10 mouse cellular contexts compared by ENCODE assay signal in genomic region chr10:93592456-93592855, GRCm38 (mm10). TPM values are rescaled to one million over a fixed set of nuclear protein-coding genes. Genes with fewer than 3 reads are reported as not detected.
DNase-seq lines count a peak whose midpoint lies in the region; ATAC-seq and TF ChIP-seq lines count a peak whose summit lies in the region.
"Had no signal": no experiment of that assay in that cellular context is flagged by ENCODE, and none has a peak within 500 bp of the region (broad histone marks: within the 10 kb centered on the region; RNA-seq: fewer than 3 reads in every experiment).

No protein-coding gene starts in this region.

- ATAC-seq in forebrain, embryonic 16.5 days = no peak

- no peak overlapping the region for H3K4me3 ChIP-seq in left cerebral cortex, adult 2 months
- H3K4me3 ChIP-seq in ES-Bruce4 (ENCODE audit: low read depth, low read length) = no peak overlapping the region
- no peak overlapping the region for H3K4me3 ChIP-seq in forebrain, embryonic 16.5 days (replicated peaks; ENCODE audit: low read length)
- H3K4me3 ChIP-seq: heart, embryonic 15.5 days; lung, embryonic 15.5 days had no signal

- no peaks in the 10 kb centered on the region for H3K4me1 ChIP-seq in ES-Bruce4 (ENCODE audit: control insufficient read depth, insufficient read depth, low read length)
- peaks cover 22% of the 10 kb centered on the region for H3K4me1 ChIP-seq in forebrain, embryonic 16.5 days (replicated peaks; ENCODE audit: control insufficient read depth, insufficient read depth, low read length)

- intact Hi-C loops in left cerebral cortex, adult 2 months (cut with DNase I) = loop anchor here (10.0 kb wide), 1 partner anchor 522 kb away; no protein-coding TSS in a partner anchor

- no peaks in the 10 kb centered on the region for H3K9me3 ChIP-seq in ES-Bruce4 (replicated peaks; ENCODE audit: control insufficient read depth, insufficient read depth, low read length, poor library complexity, severe bottlenecking)
- H3K9me3 ChIP-seq in forebrain, embryonic 16.5 days (ENCODE audit: control insufficient read depth, low read length) = no peaks in the 10 kb centered on the region
- H3K9me3 ChIP-seq: heart, embryonic 15.5 days; lung, embryonic 15.5 days had no signal

- H3K27me3 ChIP-seq in ES-Bruce4 (ENCODE audit: control insufficient read depth, insufficient read depth, low read length, poor library complexity, severe bottlenecking) = no peaks in the 10 kb centered on the region
- H3K27me3 ChIP-seq in forebrain, embryonic 16.5 days (replicated peaks; ENCODE audit: control insufficient read depth, insufficient read depth, low read length) = 0 out of 2 replicates have a peak, but pooled peaks cover 2% of the 10 kb centered on the region
- H3K27me3 ChIP-seq: lung, embryonic 15.5 days had no signal

- no peak overlapping the region for H3K27ac ChIP-seq in left cerebral cortex, adult 2 months
- no peak overlapping the region for H3K27ac ChIP-seq in ES-Bruce4 (ENCODE audit: insufficient read depth, low read length)
- H3K27ac ChIP-seq in forebrain, embryonic 16.5 days (ENCODE audit: low read length) = no peak overlapping the region
- H3K27ac ChIP-seq: heart, embryonic 15.5 days; lung, embryonic 15.5 days had no signal

- TF ChIP-seq POLR2A in ES-Bruce4 (IDR thresholded peaks at IDR 0.05; ENCODE audit: insufficient read depth, low read length) = no peak

- TF ChIP-seq EP300 in ES-Bruce4 (IDR thresholded peaks at IDR 0.05; ENCODE audit: insufficient read depth, low read depth, low read length) = no peak

- no peak overlapping the region for H3K9ac ChIP-seq in ES-Bruce4 (ENCODE audit: low read depth, poor library complexity, severe bottlenecking)
- H3K9ac ChIP-seq in forebrain, embryonic 16.5 days (replicated peaks; ENCODE audit: low read depth, low read length) = no peak overlapping the region
- H3K9ac ChIP-seq: heart, embryonic 15.5 days; lung, embryonic 15.5 days had no signal

- H3K4me2 ChIP-seq in forebrain, embryonic 16.5 days (ENCODE audit: low read length) = no peak overlapping the region
- H3K4me2 ChIP-seq: heart, embryonic 15.5 days; lung, embryonic 15.5 days had no signal

- peaks cover 5% of the 10 kb centered on the region for H3K36me3 ChIP-seq in ES-Bruce4 (ENCODE audit: control insufficient read depth, insufficient read depth, low read length, poor library complexity, severe bottlenecking)
- no peaks in the 10 kb centered on the region for H3K36me3 ChIP-seq in forebrain, embryonic 16.5 days (ENCODE audit: control insufficient read depth, insufficient read depth)

- peak; percentile 19 for TF ChIP-seq CTCF in left cerebral cortex, adult 2 months (IDR thresholded peaks at IDR 0.05)
- TF ChIP-seq CTCF in ES-Bruce4 (IDR thresholded peaks at IDR 0.05; ENCODE audit: low read depth, low read length) = peak; percentile 61

- WGBS in forebrain, embryonic 16.5 days = 59% methylated on average over 12 of the region's 12 CpGs

- DNase-seq in left cerebral cortex, adult 2 months (ENCODE audit: extremely low spot score in 1 of 2, low spot score in 2 of 2) = no peak
- no peak for DNase-seq in left cerebral cortex, adult 18-20 months (ENCODE audit: low spot score in 2 of 2)
- peak; percentile 31 for DNase-seq in adrenal gland, postnatal 10 days
- peak; percentile 21 for DNase-seq in lung, postnatal 14 days
- no peak for DNase-seq in c-Kit-positive CD71-positive TER-119-positive erythroid progenitor cells, embryonic 14.5 days (ENCODE audit: low spot score)
- no peak for DNase-seq in spleen, postnatal 36 days (ENCODE audit: low spot score in 2 of 2)

RNA-seq across cellular contexts. Expression of gene Snrpf, which starts 3.0 kb away (rescaled TPM):
- total RNA-seq in left cerebral cortex, adult 2 months (2021) = 10 to 100 TPM; 10.7 to 12.9 TPM
- total RNA-seq in left cerebral cortex, adult 18-20 months (2021) = 10 to 100 TPM in 1 of 2 experiments, 1 to 10 TPM in 1; 7.7 to 13.1 TPM
- 67.6 and 73.2 TPM in 2 replicates for polyA plus RNA-seq in ES-Bruce4 (2011; ENCODE audit: insufficient read depth, insufficient read length, low read depth, missing spikeins)
- 10 to 100 TPM; 19.0 to 21.0 TPM for total RNA-seq in adrenal gland, postnatal 10 days (2021)
- polyA plus RNA-seq in forebrain, embryonic 16.5 days (2015; fragmentation: Nextera tagmentation; extraction: Ambion mirVana) = 75.7 and 77.8 TPM in 2 replicates

RNA-seq across cellular contexts. Expression of gene Ntn4, which starts 48.0 kb away (rescaled TPM):
- 10 to 100 TPM in 1 of 2 experiments, 1 to 10 TPM in 1; 9.1 to 11.5 TPM for total RNA-seq in left cerebral cortex, adult 2 months (2021)
- 10 to 100 TPM in 1 of 2 experiments, 1 to 10 TPM in 1; 8.9 to 10.6 TPM for total RNA-seq in left cerebral cortex, adult 18-20 months (2021)
- 2.2 TPM in 2 replicates for polyA plus RNA-seq in ES-Bruce4 (2011; ENCODE audit: insufficient read depth, insufficient read length, low read depth, missing spikeins)
- total RNA-seq in adrenal gland, postnatal 10 days (2021) = 1 to 10 TPM; 7.1 to 9.5 TPM
- 1.0 and 1.6 TPM in 2 replicates for polyA plus RNA-seq in forebrain, embryonic 16.5 days (2015; fragmentation: Nextera tagmentation; extraction: Ambion mirVana)

RNA-seq across cellular contexts. Expression of gene Ccdc38, which starts 52.0 kb away (rescaled TPM):
- total RNA-seq in left cerebral cortex, adult 2 months (2021) = not detected
- not detected for total RNA-seq in left cerebral cortex, adult 18-20 months (2021)
- 0.24 and 0.60 TPM in 2 replicates for polyA plus RNA-seq in ES-Bruce4 (2011; ENCODE audit: insufficient read depth, insufficient read length, low read depth, missing spikeins)
- under 1 TPM in 1 of 2 experiments, not detected in 1; 0.33 TPM for total RNA-seq in adrenal gland, postnatal 10 days (2021)
- polyA plus RNA-seq in forebrain, embryonic 16.5 days (2015; fragmentation: Nextera tagmentation; extraction: Ambion mirVana) = 0.43 and 0.44 TPM in 2 replicates

RNA-seq across cellular contexts. Expression of gene Amdhd1, which starts 52.6 kb away (rescaled TPM):
- total RNA-seq in left cerebral cortex, adult 2 months (2021) = under 1 TPM; 0.54 to 0.61 TPM
- total RNA-seq in left cerebral cortex, adult 18-20 months (2021) = under 1 TPM; 0.40 to 0.67 TPM
- 0.37 TPM in 1 of 2 replicates, not detected in the other for polyA plus RNA-seq in ES-Bruce4 (2011; ENCODE audit: insufficient read depth, insufficient read length, low read depth, missing spikeins)
- 10 to 100 TPM in 1 of 2 experiments, 1 to 10 TPM in 1; 4.7 to 11.4 TPM for total RNA-seq in adrenal gland, postnatal 10 days (2021)
- 0.10 and 0.16 TPM in 2 replicates for polyA plus RNA-seq in forebrain, embryonic 16.5 days (2015; fragmentation: Nextera tagmentation; extraction: Ambion mirVana)

Comparison
In these comparisons a context has a peak if more than half of its experiments do, and no peak if none do; other contexts are left out.
1. DNase-seq: peak in adrenal gland, postnatal 10 days (single experiment) and lung, postnatal 14 days (single experiment); none in left cerebral cortex, adult 2 months (0 of 2), left cerebral cortex, adult 18-20 months (0 of 2), c-Kit-positive CD71-positive TER-119-positive erythroid progenitor cells, embryonic 14.5 days (single experiment) and spleen, postnatal 36 days (0 of 2).